In genomic region chr7:84059799-84060198, GRCm38 (mm10) we compare ENCODE assay signal across 16 mouse cellular contexts. TPM values are rescaled to one million over a fixed set of nuclear protein-coding genes. Genes with fewer than 3 reads are reported as not detected.
"Had no signal": no experiment of that assay in that cellular context is flagged by ENCODE, and none has a peak within 500 bp of the region (broad histone marks: within the 10 kb centered on the region; RNA-seq: fewer than 3 reads in every experiment).

No protein-coding gene starts in this region.

- H3K4me3 ChIP-seq: megakaryocyte, embryonic 14.5 days; midbrain, embryonic 13.5 days; midbrain, embryonic 15.5 days; neural tube, embryonic 12.5 days; stomach, embryonic 15.5 days had no signal

- ATAC-seq: midbrain, embryonic 13.5 days; midbrain, embryonic 15.5 days had no signal

- DNase-seq: lung, adult 18-20 months; lung, embryonic 14.5 days; lung, postnatal 10 days; lung, postnatal 4 days; right cerebral cortex, postnatal 14 days; thymus, adult 2 months; thymus, postnatal 25 days; thymus, postnatal 4 days had no signal

- H3K27ac ChIP-seq: midbrain, embryonic 13.5 days; midbrain, embryonic 15.5 days; neural tube, embryonic 12.5 days; stomach, embryonic 15.5 days; stomach, postnatal 0 days had no signal

RNA-seq across cellular contexts. Expression of gene Cemip, which starts 26.5 kb away (rescaled TPM):
- total RNA-seq: monocyte, adult 5-6 weeks; neutrophil, adult 5-6 weeks had no signal
